Mouse (Mus musculus) spleen, postnatal 4 days (tissue): Measurements from ENCODE around the gene 1600012H06Rik.
"Not testable (repeated sequence)": the region's sequence is repeated elsewhere in the genome, so short reads cannot be mapped to it uniquely, and the experiment has no call there.

Experiments
- DNase-seq, 2 experiments: peaks; one replicate each; pipeline ENCODE4 v3.0.0; 2022; ENCODE audit warnings: low spot score in 2 of 2

The 1600012H06Rik gene

GRCm38 (mm10) chr17:14943009-14943728, at the start of gene 1600012H06Rik, which contains the start of gene Wdr27:
1600012H06Rik (plus strand) TSS chr17:14943184.
Wdr27 (minus strand) TSS chr17:14943158.
- peak; percentile 96 to 98 for DNase-seq

GRCm38 (mm10) chr17:14895058-14895457, 47.9 kb upstream of the 1600012H06Rik start:
- not testable (repeated sequence) for DNase-seq

GRCm38 (mm10) chr17:14898972-14899371, 44.0 kb upstream of the 1600012H06Rik start:
- no peak for DNase-seq

- no peak for DNase-seq
These were observed 39.8 kb upstream of the 1600012H06Rik start for GRCm38 (mm10) chr17:14903212-14903611.

GRCm38 (mm10) chr17:14904206-14904605, 38.8 kb upstream of the 1600012H06Rik start:
- no peak for DNase-seq

- peak in 1 of 2 experiments; percentile 33 for DNase-seq
These were observed 38.2 kb upstream of the 1600012H06Rik start for GRCm38 (mm10) chr17:14904637-14905265.

- DNase-seq = no peak
These were observed 36.4 kb upstream of the 1600012H06Rik start for GRCm38 (mm10) chr17:14906611-14907010.

- no peak for DNase-seq
These were observed 35.8 kb upstream of the 1600012H06Rik start for GRCm38 (mm10) chr17:14907136-14907535.

GRCm38 (mm10) chr17:14909331-14909730, 33.7 kb upstream of the 1600012H06Rik start:
- no peak for DNase-seq

- no peak for DNase-seq
These were observed 32.2 kb upstream of the 1600012H06Rik start for GRCm38 (mm10) chr17:14910771-14911170.

- DNase-seq = no peak
These were observed 30.6 kb upstream of the 1600012H06Rik start for GRCm38 (mm10) chr17:14912420-14912819.

GRCm38 (mm10) chr17:14912981-14913380, 30.0 kb upstream of the 1600012H06Rik start:
- DNase-seq = no peak

- no peak for DNase-seq
These were observed 28.6 kb upstream of the 1600012H06Rik start for GRCm38 (mm10) chr17:14914401-14914800.

- DNase-seq = no peak
These were observed 25.1 kb upstream of the 1600012H06Rik start for GRCm38 (mm10) chr17:14917866-14918265.

- DNase-seq = no peak
These were observed 21.4 kb upstream of the 1600012H06Rik start for GRCm38 (mm10) chr17:14921582-14921981.

- DNase-seq = no peak
These were observed 15.3 kb upstream of the 1600012H06Rik start for GRCm38 (mm10) chr17:14927644-14928218.

- no peak for DNase-seq
These were observed 14.4 kb upstream of the 1600012H06Rik start for GRCm38 (mm10) chr17:14928631-14929030.

GRCm38 (mm10) chr17:14930697-14931096, 12.3 kb upstream of the 1600012H06Rik start:
- DNase-seq = no peak

- no peak for DNase-seq
These were observed 11.5 kb upstream of the 1600012H06Rik start for GRCm38 (mm10) chr17:14931469-14931868.

GRCm38 (mm10) chr17:14935280-14935679, 7.7 kb upstream of the 1600012H06Rik start:
- DNase-seq = not testable (repeated sequence)

- DNase-seq = no peak
These were observed 7.0 kb upstream of the 1600012H06Rik start for GRCm38 (mm10) chr17:14935841-14936605.

- DNase-seq = not testable (repeated sequence)
These were observed 803 bp upstream of the 1600012H06Rik start for GRCm38 (mm10) chr17:14942181-14942580.
